Mouse (Mus musculus) testis, adult 2 months (tissue): ENCODE measurements around the gene Fam189b. TPM values are rescaled to one million over a fixed set of nuclear protein-coding genes. Genes with fewer than 3 reads are reported as not detected.
"Not testable (repeated sequence)": the region's sequence is repeated elsewhere in the genome, so short reads cannot be mapped to it uniquely, and the experiment has no call there.

Experiments used
- H3K27ac ChIP-seq: fragments of 200-500 bp; 2 replicates; pipeline ENCODE4 v1.5.1; 2012; ENCODE audit warnings: low read depth, low read length; ENCODE audit not compliant: control insufficient read depth, insufficient read depth
- H3K27me3 ChIP-seq: fragments of 200-500 bp; 2 replicates; pipeline ENCODE4 v1.6.1; 2012; ENCODE audit warnings: mild to moderate bottlenecking, low read length, moderate library complexity; ENCODE audit not compliant: control insufficient read depth, insufficient read depth
- H3K36me3 ChIP-seq: fragments of 200-500 bp; 2 replicates; pipeline ENCODE4 v1.6.1; 2012; ENCODE audit warnings: mild to moderate bottlenecking, low read length; ENCODE audit not compliant: control insufficient read depth, insufficient read depth
- H3K4me1 ChIP-seq: fragments of 200-500 bp; 2 replicates; pipeline ENCODE4 v1.6.1; 2012; ENCODE audit warnings: low read length; ENCODE audit not compliant: control insufficient read depth, insufficient read depth
- H3K4me3 ChIP-seq: fragments of 200-500 bp; 2 replicates; pipeline ENCODE4 v1.5.1; 2012; ENCODE audit warnings: low read depth, mild to moderate bottlenecking, low read length, moderate library complexity, mixed read lengths; ENCODE audit not compliant: control insufficient read depth
- CTCF ChIP-seq: fragments of 200-500 bp; IDR thresholded peaks from 2 replicates; pipeline ENCODE4 v1.5.1; 2012; ENCODE audit warnings: low read depth, mild to moderate bottlenecking, inconsistent platforms, low read length, moderate library complexity; ENCODE audit not compliant: control insufficient read depth, insufficient read depth, insufficient replicate concordance
- POLR2A ChIP-seq: fragments of 200-500 bp; IDR thresholded peaks from 2 replicates; pipeline ENCODE4 v1.6.1; 2012; ENCODE audit warnings: low read depth, mild to moderate bottlenecking, inconsistent platforms, low read length, moderate library complexity; ENCODE audit not compliant: control insufficient read depth
- polyA plus RNA-seq: library from polyadenylated mRNA; depleted of rRNA; stranded (reverse); fragments of >200 nt; gene quantifications from 2 replicates; pipeline ENCODE4 v1.2.3, GENCODE M21; 2012

The Fam189b gene
- polyA plus RNA-seq, 1 experiment: 5.7 TPM

DNA sequence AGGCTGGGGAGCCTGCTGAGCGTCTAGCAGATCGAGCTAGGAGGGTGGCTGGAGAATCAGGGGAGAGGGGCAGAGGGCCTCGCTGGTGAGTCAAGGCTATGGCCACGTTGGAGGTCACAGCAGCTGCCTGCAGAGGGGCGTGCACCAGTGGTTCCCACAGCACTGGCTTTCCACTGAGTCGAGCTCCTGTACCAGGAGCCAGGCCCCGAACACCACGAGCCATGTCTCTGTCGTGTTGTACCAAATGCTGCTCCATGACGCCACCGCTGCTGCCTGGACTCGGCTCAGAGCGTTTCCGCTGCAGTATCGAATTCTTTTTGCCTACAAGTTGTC lies 35.0 kb upstream of the Fam189b start:
- no peaks in the 10 kb centered on the region for H3K27me3 ChIP-seq
- H3K4me1 ChIP-seq: peaks cover 7% of the 10 kb centered on the region
- no peak overlapping the region for H3K27ac ChIP-seq
- no peak for TF ChIP-seq CTCF
- H3K36me3 ChIP-seq: no peaks in the 10 kb centered on the region
- H3K4me3 ChIP-seq: no peak overlapping the region

DNA sequence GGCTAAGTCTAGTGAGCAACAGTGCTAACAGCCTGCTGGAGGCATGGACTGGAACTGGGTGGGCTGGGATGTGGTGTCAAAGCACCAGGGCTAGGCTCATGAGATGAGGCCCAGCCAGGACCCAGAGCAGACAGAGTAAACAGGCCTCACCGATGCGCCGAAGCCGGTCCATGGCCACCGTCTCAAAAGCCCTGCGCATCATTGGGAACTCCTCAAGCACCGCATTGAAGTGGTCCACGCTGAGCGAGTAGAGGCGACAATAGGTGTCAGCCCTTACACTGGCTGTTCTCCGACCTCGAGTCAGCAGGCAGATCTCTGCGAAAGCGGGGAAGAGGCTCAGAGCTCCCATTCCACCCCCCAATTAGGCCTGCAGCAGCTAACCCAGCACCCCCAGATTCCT lies 34.4 kb upstream of the Fam189b start:
- Histone ChIP-seq H3K36me3 (no peaks in the 10 kb centered on the region), H3K27ac (no peak overlapping the region), H3K27me3 (no peaks in the 10 kb centered on the region), H3K4me1 (peaks cover 7% of the 10 kb centered on the region), H3K4me3 (no peak overlapping the region)
- TF ChIP-seq POLR2A (no peak), CTCF (no peak)

DNA sequence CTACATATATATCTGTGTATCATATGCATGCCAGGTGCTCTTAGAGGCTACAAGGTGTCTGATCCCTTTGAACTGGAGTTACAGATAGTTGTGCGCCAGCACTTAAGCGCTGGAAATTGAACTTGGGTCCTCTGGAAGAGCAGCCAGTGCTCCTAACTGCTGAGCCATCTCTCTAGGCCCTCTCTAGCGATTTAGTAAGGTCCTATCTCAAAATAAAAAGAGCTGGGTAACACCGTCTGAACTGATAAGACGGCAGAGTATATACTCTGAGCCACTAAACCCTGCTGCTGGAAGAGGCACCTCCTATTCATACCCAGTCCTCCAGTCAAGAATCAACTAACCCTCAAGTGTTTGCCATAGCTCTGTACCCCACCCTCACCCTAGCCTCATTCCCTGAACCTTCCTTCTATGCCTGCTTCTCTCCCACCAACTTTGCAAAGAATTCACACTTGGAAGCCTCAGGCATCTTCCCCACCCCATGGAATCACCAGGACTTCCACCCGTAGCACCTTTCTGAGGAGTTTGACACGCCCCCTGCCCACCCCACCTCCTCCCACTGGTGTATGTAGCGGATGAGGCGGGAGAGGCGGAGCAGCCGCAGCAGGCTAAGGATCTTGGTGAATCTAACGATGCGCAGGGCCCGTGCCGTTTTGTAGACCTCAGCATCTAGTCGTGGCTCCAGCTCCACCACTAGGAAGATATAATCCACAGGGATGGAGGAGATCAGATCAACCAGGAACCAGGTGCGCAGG lies 30.7 kb upstream of the Fam189b start:
- peaks cover 7% of the 10 kb centered on the region for H3K4me1 ChIP-seq
- TF ChIP-seq CTCF (no peak), POLR2A (no peak)
- H3K27ac ChIP-seq: no peak overlapping the region
- no peaks in the 10 kb centered on the region for H3K27me3 ChIP-seq
- no peaks in the 10 kb centered on the region for H3K36me3 ChIP-seq
- no peak overlapping the region for H3K4me3 ChIP-seq

GRCm38 (mm10) chr3:89156951-89157350 lies 26.0 kb upstream of the Fam189b start:
- Histone ChIP-seq H3K36me3 (no peaks in the 10 kb centered on the region), H3K4me3 (no peak overlapping the region), H3K27me3 (no peaks in the 10 kb centered on the region), H3K4me1 (peaks cover 9% of the 10 kb centered on the region), H3K27ac (no peak overlapping the region)
- TF ChIP-seq CTCF (no peak), POLR2A (no peak)

- Histone ChIP-seq H3K4me3 (no peak overlapping the region), H3K27me3 (no peaks in the 10 kb centered on the region), H3K27ac (no peak overlapping the region), H3K4me1 (peaks cover 9% of the 10 kb centered on the region), H3K36me3 (no peaks in the 10 kb centered on the region)
- TF ChIP-seq CTCF: no peak
- no peak for TF ChIP-seq POLR2A
Observed at GRCm38 (mm10) chr3:89158651-89159050, 24.3 kb upstream of the Fam189b start.

DNA sequence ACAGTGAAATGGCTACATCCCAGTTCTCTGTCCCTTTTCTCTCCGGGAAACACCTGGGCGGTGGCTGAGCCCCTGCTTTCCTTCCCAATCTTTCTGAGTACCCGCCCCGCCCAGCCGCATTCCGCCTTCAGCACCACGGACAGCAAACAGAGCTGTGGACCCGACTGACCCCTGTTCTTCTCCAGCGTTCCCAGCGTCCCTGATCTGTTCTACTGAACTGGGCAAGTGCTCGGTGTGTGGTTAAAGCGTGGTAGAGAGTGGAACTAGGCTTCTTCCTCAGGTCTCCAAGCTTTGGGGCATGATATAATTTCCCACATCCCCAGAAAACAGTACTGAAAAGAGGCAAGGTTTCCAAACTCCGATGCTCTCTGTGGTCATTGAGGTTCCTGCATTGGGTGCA lies 23.7 kb upstream of the Fam189b start:
- Histone ChIP-seq H3K4me3 (peak overlapping the region; percentile 69), H3K4me1 (peaks cover 13% of the 10 kb centered on the region), H3K27me3 (no peaks in the 10 kb centered on the region), H3K36me3 (no peaks in the 10 kb centered on the region), H3K27ac (no peak overlapping the region)
- TF ChIP-seq CTCF (no peak), POLR2A (no peak)

GRCm38 (mm10) chr3:89159616-89160344 lies 23.2 kb upstream of the Fam189b start, which contains the start of gene Hcn3:
Gene Hcn3 (minus strand): TSS chr3:89160196.
- H3K36me3 ChIP-seq: no peaks in the 10 kb centered on the region
- H3K4me1 ChIP-seq: peaks cover 13% of the 10 kb centered on the region
- H3K4me3 ChIP-seq: peak within 1 kb of the TSS; percentile 69
- TF ChIP-seq CTCF (peak; percentile 34; the same call in 1 of the 2 replicates), POLR2A (no peak; the same call in 1 of the 2 replicates)
- no peak within 1 kb of the TSS for H3K27ac ChIP-seq
- no peaks in the 10 kb centered on the region for H3K27me3 ChIP-seq

DNA sequence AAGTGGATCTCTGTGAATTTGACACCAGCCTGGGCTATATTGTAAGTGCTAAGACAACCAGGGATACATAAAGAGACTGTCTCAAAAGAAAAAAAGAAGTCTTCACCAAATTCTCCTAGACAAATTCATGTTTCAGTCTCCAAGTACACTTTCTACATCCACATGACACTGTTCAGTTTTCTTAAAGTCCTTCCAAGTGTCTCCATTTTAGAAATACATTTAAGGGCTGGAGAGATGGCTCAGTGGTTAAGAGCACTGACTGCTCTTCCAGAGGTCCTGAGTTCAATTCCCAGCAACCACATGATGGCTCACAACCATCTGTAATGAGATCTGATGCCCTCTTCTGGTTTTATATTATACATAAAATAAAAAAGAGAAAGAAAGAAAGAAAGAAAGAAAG lies 21.7 kb upstream of the Fam189b start:
- H3K27ac ChIP-seq, H3K4me3 ChIP-seq, H3K27me3 ChIP-seq, H3K36me3 ChIP-seq: not testable (repeated sequence)
- H3K4me1 ChIP-seq: peaks cover 18% of the 10 kb centered on the region
